Mouse (Mus musculus): Measurements from ENCODE around the gene Dgki. TPM values are rescaled to one million over a fixed set of nuclear protein-coding genes. Genes with fewer than 3 reads are reported as not detected.

The Dgki gene
- total and polyA plus RNA-seq, 3 experiments = 4.4 to 8.7 (median 7.7) TPM

- Histone ChIP-seq H3K36me3 (replicated peaks in 1 of 2; ENCODE audit: control insufficient read depth in 1 of 2, insufficient read depth in 1 of 2, low read length in 1 of 2) (no peaks in the 10 kb centered on the region), H3K9ac (ENCODE audit: insufficient read depth, low read depth) (no peak overlapping the region), H3K9me3 (replicated peaks; ENCODE audit: low read length) (no peaks in the 10 kb centered on the region), H3K27ac (ENCODE audit: insufficient read depth, low read depth) (no peak overlapping the region), H3K4me2 (ENCODE audit: insufficient read depth, low read depth, poor library complexity, severe bottlenecking) (no peak overlapping the region), H3K27me3 (replicated peaks) (no peaks in the 10 kb centered on the region), H3K79me2 (replicated peaks; ENCODE audit: control insufficient read depth, extremely low read depth, insufficient read depth, poor library complexity, severe bottlenecking) (no peaks in the 10 kb centered on the region), H3K4me1 (ENCODE audit: control insufficient read depth in 1 of 2, insufficient read depth in 2 of 2) (no peaks in the 10 kb centered on the region), H3K4me3 (replicated peaks in 1 of 3; ENCODE audit: low read depth in 2 of 3, low read length in 2 of 3, poor library complexity in 1 of 3) (no peak overlapping the region)
- in situ Hi-C loops (cut with MboI; ENCODE audit: low pct_ligation_motif_present, low pct_unique_long_range_greater_than_20kb, low sequenced_read_pairs) = no loop called here
- no peak for DNase-seq (ENCODE audit: extremely low read depth)
- TF ChIP-seq ZC3H11A (IDR thresholded peaks at IDR 0.05; ENCODE audit: low read depth, low read length) (no peak), NRF1 (IDR thresholded peaks at IDR 0.05; ENCODE audit: low read depth, low read length) (no peak), USF1 (IDR thresholded peaks at IDR 0.05; ENCODE audit: low read depth, low read length) (no peak), MAFK (IDR thresholded peaks at IDR 0.05; ENCODE audit: insufficient replicate concordance, low read length) (no peak), JUN (IDR thresholded peaks at IDR 0.05; ENCODE audit: insufficient read depth, low read depth, low read length) (no peak), HCFC1 (IDR thresholded peaks at IDR 0.05; ENCODE audit: low read depth, low read length) (no peak), ZKSCAN1 (IDR thresholded peaks at IDR 0.05; ENCODE audit: borderline replicate concordance, low read depth, low read length) (no peak), ETS1 (conservative IDR thresholded peaks at IDR 0.05; ENCODE audit: low read depth, low read length) (no peak), ZMIZ1 (IDR thresholded peaks at IDR 0.05; ENCODE audit: low read depth, low read length) (no peak), CHD1 (IDR thresholded peaks at IDR 0.05; ENCODE audit: low read depth, low read length) (no peak), POLR2AphosphoS2 (IDR thresholded peaks at IDR 0.05; ENCODE audit: low read depth, low read length) (no peak), MAZ (IDR thresholded peaks at IDR 0.05; ENCODE audit: low read depth, low read length) (no peak), IRF4 (IDR thresholded peaks at IDR 0.05; ENCODE audit: low read depth, low read length) (no peak), RAD21 (IDR thresholded peaks at IDR 0.05; ENCODE audit: low read depth, low read length) (no peak), TBP (conservative IDR thresholded peaks at IDR 0.05; ENCODE audit: low read depth, low read length) (no peak), KAT2A (IDR thresholded peaks at IDR 0.05; ENCODE audit: insufficient replicate concordance, low read length) (no peak), POLR2A (IDR thresholded peaks at IDR 0.05; ENCODE audit: low read depth, low read length) (no peak), RCOR1 (conservative IDR thresholded peaks at IDR 0.05; ENCODE audit: low read depth, low read length) (no peak)
- dilution Hi-C loops (cut with MboI; ENCODE audit: extremely low pct_ligation_motif_present, extremely low pct_unique_long_range_greater_than_20kb, low sequenced_read_pairs) = no loop called here
Measured at GRCm38 (mm10) chr6:36819019-36819783, 480.8 kb downstream of the Dgki start.

- H3K36me3 ChIP-seq (replicated peaks in 1 of 2; ENCODE audit: control insufficient read depth in 1 of 2, insufficient read depth in 1 of 2, low read length in 1 of 2) = no peaks in the 10 kb centered on the region
- no peak overlapping the region for H3K9ac ChIP-seq (ENCODE audit: insufficient read depth, low read depth)
- dilution Hi-C loops (cut with MboI; ENCODE audit: extremely low pct_ligation_motif_present, extremely low pct_unique_long_range_greater_than_20kb, low sequenced_read_pairs) = no loop called here
- no peak overlapping the region for H3K4me3 ChIP-seq (replicated peaks in 1 of 3; ENCODE audit: low read depth in 2 of 3, low read length in 2 of 3, poor library complexity in 1 of 3)
- H3K27me3 ChIP-seq (replicated peaks) = no peaks in the 10 kb centered on the region
- H3K4me1 ChIP-seq (ENCODE audit: control insufficient read depth in 1 of 2, insufficient read depth in 2 of 2) = no peaks in the 10 kb centered on the region
- no peak for DNase-seq (ENCODE audit: extremely low read depth)
- no peaks in the 10 kb centered on the region for H3K9me3 ChIP-seq (replicated peaks; ENCODE audit: low read length)
- H3K27ac ChIP-seq (ENCODE audit: insufficient read depth, low read depth) = no peak overlapping the region
- no peak overlapping the region for H3K4me2 ChIP-seq (ENCODE audit: insufficient read depth, low read depth, poor library complexity, severe bottlenecking)
- in situ Hi-C loops (cut with MboI; ENCODE audit: low pct_ligation_motif_present, low pct_unique_long_range_greater_than_20kb, low sequenced_read_pairs) = no loop called here
- H3K79me2 ChIP-seq (replicated peaks; ENCODE audit: control insufficient read depth, extremely low read depth, insufficient read depth, poor library complexity, severe bottlenecking) = no peaks in the 10 kb centered on the region
- TF ChIP-seq USF1 (IDR thresholded peaks at IDR 0.05; ENCODE audit: low read depth, low read length) = no peak
- TF ChIP-seq KAT2A (IDR thresholded peaks at IDR 0.05; ENCODE audit: insufficient replicate concordance, low read length) = no peak
- no peak for TF ChIP-seq E2F4 (IDR thresholded peaks at IDR 0.05; ENCODE audit: insufficient replicate concordance, low read depth, low read length)
Measured at GRCm38 (mm10) chr6:36818281-36819018, 481.5 kb downstream of the Dgki start.

All from CH12.LX (cell line).